Mouse (Mus musculus) kidney, adult 2 months (tissue): ENCODE measurements around the gene Rprml. TPM values are rescaled to one million over a fixed set of nuclear protein-coding genes. Genes with fewer than 3 reads are reported as not detected.

ENCODE experiments used
- DNase-seq: peaks from one replicate; pipeline ENCODE4 v3.0.0; 2021
- H3K27ac ChIP-seq: fragments of 200-500 bp; 2 replicates; pipeline ENCODE4 v1.5.1; 2012; ENCODE audit warnings: low read depth, low read length, control low read depth, inconsistent platforms; ENCODE audit not compliant: insufficient read depth
- H3K27me3 ChIP-seq: fragments of 200-500 bp; replicated peaks from 2 replicates; pipeline ENCODE4 v1.6.1; 2012; ENCODE audit warnings: mild to moderate bottlenecking, moderate library complexity, low read length, inconsistent platforms; ENCODE audit not compliant: control insufficient read depth, insufficient read depth
- H3K36me3 ChIP-seq: fragments of 200-500 bp; 2 replicates; pipeline ENCODE4 v1.6.1; 2012; ENCODE audit warnings: mild to moderate bottlenecking, moderate library complexity, low read length, inconsistent platforms; ENCODE audit not compliant: control insufficient read depth, insufficient read depth
- H3K4me1 ChIP-seq: fragments of 200-500 bp; 2 replicates; pipeline ENCODE4 v1.6.1; 2011; ENCODE audit warnings: low read length; ENCODE audit not compliant: control insufficient read depth, insufficient read depth
- H3K4me3 ChIP-seq: fragments of 200-500 bp; 2 replicates; pipeline ENCODE4 v1.5.1; 2011; ENCODE audit warnings: mild to moderate bottlenecking, low read depth, low read length, control low read depth; ENCODE audit not compliant: insufficient read depth
- CTCF ChIP-seq: fragments of 200-500 bp; conservative IDR thresholded peaks from 2 replicates; pipeline ENCODE4 v1.5.1; 2011; ENCODE audit warnings: low read depth, mild to moderate bottlenecking, control low read depth, low read length, moderate library complexity, mixed read lengths; ENCODE audit not compliant: insufficient read depth, insufficient read length
- POLR2A ChIP-seq: fragments of 200-500 bp; IDR thresholded peaks from one replicate; pipeline ENCODE4 v1.6.1; 2011; ENCODE audit warnings: low read depth, low read length, control low read depth
- WGBS: fragments of 180-500 bp; shearing (Covaris S2); methylation state at CpG from one replicate; pipeline ENCODE4 v1.1.7; 2018; 5-methylcytosine and 5-hydroxymethylcytosine counted together
- polyA plus RNA-seq: library from polyadenylated mRNA; depleted of rRNA; stranded (reverse); fragments of >200 nt; gene quantifications from 2 replicates; pipeline ENCODE4 v1.2.3, GENCODE M21; 2012; rRNA removed

Rprml gene
- 0.12 TPM in 1 of 2 replicates, not detected in the other for polyA plus RNA-seq

GRCm38 (mm10) chr11:103649301-103649982 is at the start of gene Rprml:
Rprml (plus strand) TSS chr11:103649570.
- DNase-seq: no peak
- no peak within 1 kb of the TSS; the same call in 1 of the 2 replicates for H3K4me3 ChIP-seq
- TF ChIP-seq CTCF (no peak), POLR2A (no peak)
- no peaks in the 10 kb centered on the region for H3K27me3 ChIP-seq
- under 1% methylated on average over 67 of the region's 71 CpGs for WGBS
- no peaks in the 10 kb centered on the region for H3K36me3 ChIP-seq
- H3K27ac ChIP-seq: no peak within 1 kb of the TSS
- no peaks in the 10 kb centered on the region for H3K4me1 ChIP-seq

GRCm38 (mm10) chr11:103606611-103607010 is 42.8 kb upstream of the Rprml start:
- TF ChIP-seq POLR2A (no peak), CTCF (no peak)
- H3K4me1 ChIP-seq: no peaks in the 10 kb centered on the region
- H3K27ac ChIP-seq: no peak overlapping the region
- H3K27me3 ChIP-seq: no peaks in the 10 kb centered on the region
- DNase-seq: no peak
- no peak overlapping the region for H3K4me3 ChIP-seq
- no peaks in the 10 kb centered on the region for H3K36me3 ChIP-seq
- WGBS: 56% methylated on average over 5 of the region's 5 CpGs

GRCm38 (mm10) chr11:103610772-103611171 is 38.6 kb upstream of the Rprml start:
- H3K36me3 ChIP-seq: no peaks in the 10 kb centered on the region
- TF ChIP-seq CTCF: no peak
- no peak for TF ChIP-seq POLR2A
- no peak for DNase-seq
- no peak overlapping the region for H3K4me3 ChIP-seq
- H3K27me3 ChIP-seq: peaks cover 1% of the 10 kb centered on the region; the same call in 1 of the 2 replicates
- WGBS: 91% methylated on average over 2 of the region's 2 CpGs
- no peaks in the 10 kb centered on the region for H3K4me1 ChIP-seq
- no peak overlapping the region for H3K27ac ChIP-seq

- no peaks in the 10 kb centered on the region for H3K4me1 ChIP-seq
- H3K27me3 ChIP-seq: no peaks in the 10 kb centered on the region; the same call in 1 of the 2 replicates
- TF ChIP-seq CTCF (no peak), POLR2A (no peak)
- H3K27ac ChIP-seq: no peak within 1 kb of the TSS
- H3K36me3 ChIP-seq: no peaks in the 10 kb centered on the region
- 81% methylated on average over 9 of the region's 9 CpGs for WGBS
- H3K4me3 ChIP-seq: no peak within 1 kb of the TSS
- DNase-seq: no peak
These were observed 28.3 kb upstream of the Rprml start, which contains the start of gene Gm884 for GRCm38 (mm10) chr11:103621040-103621439. Gm884 (minus strand) TSS chr11:103621140.

GRCm38 (mm10) chr11:103627453-103627852 is 21.9 kb upstream of the Rprml start:
- H3K36me3 ChIP-seq: no peaks in the 10 kb centered on the region
- H3K27me3 ChIP-seq: 0 out of 2 replicates have a peak, but pooled peaks cover 1% of the 10 kb centered on the region
- TF ChIP-seq CTCF (no peak), POLR2A (no peak)
- WGBS: 78% methylated on average over 23 of the region's 23 CpGs
- no peaks in the 10 kb centered on the region for H3K4me1 ChIP-seq
- H3K4me3 ChIP-seq: no peak overlapping the region
- DNase-seq: no peak
- H3K27ac ChIP-seq: no peak overlapping the region

- no peak for DNase-seq
- TF ChIP-seq CTCF: no peak
- TF ChIP-seq POLR2A: no peak
- WGBS: 84% methylated on average over 7 of the region's 7 CpGs
- no peak overlapping the region for H3K27ac ChIP-seq
- no peaks in the 10 kb centered on the region for H3K4me1 ChIP-seq
- H3K4me3 ChIP-seq: no peak overlapping the region
- no peaks in the 10 kb centered on the region for H3K36me3 ChIP-seq
- H3K27me3 ChIP-seq: no peaks in the 10 kb centered on the region
These were observed 14.6 kb upstream of the Rprml start for GRCm38 (mm10) chr11:103634806-103635205.

GRCm38 (mm10) chr11:103635481-103635880 is 13.9 kb upstream of the Rprml start:
- H3K27me3 ChIP-seq: no peaks in the 10 kb centered on the region
- no peaks in the 10 kb centered on the region for H3K4me1 ChIP-seq
- TF ChIP-seq POLR2A: no peak
- TF ChIP-seq CTCF: no peak
- H3K36me3 ChIP-seq: no peaks in the 10 kb centered on the region
- 74% methylated on average over 3 of the region's 3 CpGs for WGBS
- H3K27ac ChIP-seq: no peak overlapping the region
- H3K4me3 ChIP-seq: no peak overlapping the region
- no peak for DNase-seq
